Mouse (Mus musculus) liver, embryonic 11.5 days (tissue): ENCODE results near the gene Inpp5e. TPM values are rescaled to one million over a fixed set of nuclear protein-coding genes. Genes with fewer than 3 reads are reported as not detected.
A peak's percentile ranks its signal among the peaks of the same experiment; 100 is the strongest.
"Not testable (repeated sequence)": the region's sequence is repeated elsewhere in the genome, so short reads cannot be mapped to it uniquely, and the experiment has no call there.

Experiments
- ATAC-seq: fragments of 200-750 bp; cut with Nextera tagmentation; replicated peaks from 2 replicates; pipeline ENCODE4 v1.8.0; 2017; ENCODE audit warnings: moderate number of reproducible peaks, mild to moderate bottlenecking, moderate TSS enrichment, moderate library complexity; ENCODE audit not compliant: low FRiP score
- DNase-seq: peaks from one replicate; pipeline ENCODE4 v3.0.0-alpha.2; 2017; ENCODE audit warnings: low spot score
- H3K27ac ChIP-seq: fragments of 300-500 bp; sonication (generic); 2 replicates; pipeline ENCODE4 v1.5.1; 2014; ENCODE audit warnings: mild to moderate bottlenecking, low read depth, low read length, control low read depth
- H3K27me3 ChIP-seq: fragments of 300-500 bp; sonication (generic); replicated peaks from 2 replicates; pipeline ENCODE4 v1.6.1; 2014; ENCODE audit warnings: low read length, mixed read lengths; ENCODE audit not compliant: control insufficient read depth, insufficient read depth
- H3K36me3 ChIP-seq: fragments of 300-500 bp; sonication (generic); 2 replicates; pipeline ENCODE4 v1.6.1; 2014; ENCODE audit warnings: mild to moderate bottlenecking, low read length, moderate library complexity, mixed read lengths; ENCODE audit not compliant: control insufficient read depth, insufficient read depth
- H3K4me1 ChIP-seq: fragments of 300-500 bp; sonication (generic); replicated peaks from 2 replicates; pipeline ENCODE4 v1.6.1; 2014; ENCODE audit warnings: low read length, mixed read lengths; ENCODE audit not compliant: control insufficient read depth, insufficient read depth
- H3K4me2 ChIP-seq: fragments of 300-500 bp; sonication (generic); 2 replicates; pipeline ENCODE4 v1.6.1; 2014; ENCODE audit warnings: mild to moderate bottlenecking, control low read depth, moderate library complexity
- H3K4me3 ChIP-seq: fragments of 300-500 bp; sonication (generic); 2 replicates; pipeline ENCODE4 v1.5.1; 2014; ENCODE audit warnings: low read depth, low read length, control low read depth
- H3K9ac ChIP-seq: fragments of 300-500 bp; sonication (generic); 2 replicates; pipeline ENCODE4 v1.6.1; 2014; ENCODE audit warnings: low read depth, low read length, control low read depth
- H3K9me3 ChIP-seq: fragments of 300-500 bp; sonication (generic); 2 replicates; pipeline ENCODE4 v1.6.1; 2016; ENCODE audit warnings: low read length, inconsistent platforms, mixed read lengths; ENCODE audit not compliant: control insufficient read depth
- WGBS: fragments of 180-500 bp; shearing (Covaris S2); extraction: QIAGEN DNeasy Blood & Tissue Kit; methylation state at CpG from one replicate; pipeline ENCODE4 v1.1.7; 2014; 5-methylcytosine and 5-hydroxymethylcytosine counted together
- polyA plus RNA-seq: library from polyadenylated mRNA; unstranded; fragments of >200 nt; fragmentation: Nextera tagmentation; extraction: Ambion mirVana; gene quantifications from 2 replicates; pipeline ENCODE4 v1.2.1, GENCODE M21; 2014

Inpp5e gene
- polyA plus RNA-seq, 1 experiment from 2014 or later: 17.7 TPM

DNA sequence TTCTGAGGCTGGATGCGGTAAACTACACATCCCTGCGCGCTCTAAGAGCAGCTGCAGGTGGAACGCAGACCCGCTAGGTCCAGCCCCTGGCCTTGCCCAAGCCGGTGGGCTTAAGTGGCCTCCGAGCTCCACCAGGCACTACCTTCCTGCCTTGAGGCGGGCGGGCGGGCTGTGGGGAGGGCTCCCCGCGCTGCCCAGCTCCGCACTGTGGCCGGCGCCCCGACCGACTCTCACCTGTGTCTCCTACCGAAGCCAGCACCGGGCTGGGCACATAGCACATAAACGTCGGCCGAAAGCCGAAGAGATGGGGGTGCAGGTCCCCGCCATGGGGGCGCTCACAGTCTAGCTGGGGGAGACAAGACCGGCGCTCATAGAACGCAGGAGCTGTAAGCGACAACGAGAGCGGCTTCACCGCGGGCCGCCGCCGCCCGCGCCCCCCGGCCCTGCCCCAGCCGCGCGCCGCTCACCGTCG, 20.3 kb downstream of the Inpp5e start:
- Histone ChIP-seq H3K4me2 (peak overlapping the region; percentile 72), H3K27ac (peak overlapping the region; percentile 40), H3K9me3 (no peaks in the 10 kb centered on the region), H3K4me1 (peaks cover 14% of the 10 kb centered on the region), H3K9ac (peak overlapping the region; percentile 94), H3K36me3 (peaks cover 60% of the 10 kb centered on the region), H3K4me3 (peak overlapping the region; percentile 87), H3K27me3 (no peaks in the 10 kb centered on the region)
- ATAC-seq (peak; percentile 66), DNase-seq (peak; percentile 70)
- under 1% methylated on average over 45 of the region's 45 CpGs for WGBS

DNA sequence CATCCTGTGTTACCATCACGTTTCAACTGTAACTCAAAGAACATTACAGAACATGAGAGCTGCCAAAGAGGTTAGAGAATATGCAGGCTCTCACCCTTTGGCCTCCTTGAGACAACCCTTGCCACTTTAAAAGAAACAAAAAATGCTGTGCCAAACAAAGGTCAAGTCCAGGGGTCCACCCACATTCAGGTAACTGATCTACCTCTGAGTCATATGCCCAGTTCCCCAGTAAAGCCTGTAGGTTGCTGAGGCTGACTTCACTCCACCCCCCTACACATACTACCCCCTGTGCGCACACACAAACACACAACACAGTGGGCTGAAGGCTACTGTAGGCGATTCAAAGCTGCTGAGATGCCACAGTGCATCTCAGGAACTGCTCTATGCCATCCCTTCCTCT, 21.3 kb downstream of the Inpp5e start:
- no peak for ATAC-seq
- H3K4me3 ChIP-seq: peak overlapping the region; percentile 87
- H3K9ac ChIP-seq: peak overlapping the region; percentile 94
- H3K27me3 ChIP-seq: no peaks in the 10 kb centered on the region
- peaks cover 14% of the 10 kb centered on the region for H3K4me1 ChIP-seq
- H3K4me2 ChIP-seq: peak overlapping the region; percentile 72
- WGBS: 93% methylated on average over 3 of the region's 3 CpGs
- no peak overlapping the region for H3K27ac ChIP-seq
- no peaks in the 10 kb centered on the region for H3K9me3 ChIP-seq
- DNase-seq: no peak
- H3K36me3 ChIP-seq: peaks cover 56% of the 10 kb centered on the region

DNA sequence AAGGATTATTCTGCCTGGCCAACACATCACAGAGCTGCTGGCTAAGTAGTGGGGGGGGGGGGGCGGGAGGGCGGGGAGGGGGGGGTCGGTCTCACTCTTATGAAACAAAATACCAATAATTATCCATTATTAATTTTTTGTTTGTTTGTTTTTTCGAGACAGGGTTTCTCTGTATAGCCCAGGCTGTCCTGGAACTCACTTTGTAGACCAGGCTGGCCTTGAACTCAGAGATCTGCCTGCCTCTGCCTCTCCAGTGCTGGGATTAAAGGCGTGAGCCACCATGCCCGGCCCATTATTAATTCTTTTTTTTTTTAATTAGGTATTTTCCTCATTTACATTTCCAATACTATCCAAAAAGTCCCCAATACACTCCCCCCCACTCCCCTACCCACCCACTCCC, 28.1 kb downstream of the Inpp5e start:
- DNase-seq, H3K4me1 ChIP-seq, H3K27ac ChIP-seq, H3K27me3 ChIP-seq, ATAC-seq, H3K9me3 ChIP-seq: not testable (repeated sequence)
- peaks cover 38% of the 10 kb centered on the region for H3K36me3 ChIP-seq
- H3K9ac ChIP-seq: peak overlapping the region; percentile 69
- H3K4me3 ChIP-seq: peak overlapping the region; percentile 89
- peak overlapping the region; percentile 73 for H3K4me2 ChIP-seq
- 27% methylated on average over 6 of the region's 6 CpGs for WGBS

DNA sequence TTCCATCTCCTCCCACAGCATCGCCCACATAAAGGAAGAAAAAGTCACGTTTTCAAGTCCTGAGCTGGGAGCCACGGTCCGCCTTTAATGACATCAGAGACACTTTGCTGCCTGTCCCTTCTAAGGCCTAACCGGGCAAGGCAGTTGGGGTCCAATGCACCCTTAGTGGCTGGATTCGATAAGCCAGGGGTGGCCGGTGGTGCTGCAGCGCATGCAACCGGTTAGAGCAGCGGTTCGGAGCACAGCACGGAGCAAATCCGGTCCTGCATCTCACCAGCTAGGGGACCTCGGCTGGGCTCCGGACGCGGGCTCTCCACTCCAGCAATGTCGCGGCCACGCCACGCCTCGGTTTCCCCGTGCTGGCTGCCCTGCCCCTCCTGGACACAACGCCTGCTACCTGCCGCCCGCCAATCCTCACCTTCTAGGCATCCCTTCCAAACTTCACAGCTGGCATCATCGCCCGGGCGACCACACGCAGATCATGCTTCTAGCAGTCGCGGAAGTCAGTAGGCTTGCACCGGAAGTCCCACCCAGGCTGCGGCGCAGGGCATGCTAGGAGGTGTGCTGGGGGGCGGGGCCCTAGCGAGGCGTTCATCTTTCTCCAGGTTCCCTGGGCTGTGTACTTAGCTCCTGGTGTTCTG, 28.8 kb downstream of the Inpp5e start, which contains the start of gene Snapc4:
Snapc4 (minus strand) TSS at position 523 of the 641 bp plus-strand sequence.
- Histone ChIP-seq H3K27ac (peak within 1 kb of the TSS; percentile 34; the same call in 1 of the 2 replicates), H3K36me3 (peaks cover 39% of the 10 kb centered on the region), H3K4me2 (peak within 1 kb of the TSS; percentile 73), H3K4me1 (peaks cover 3% of the 10 kb centered on the region), H3K9ac (peak within 1 kb of the TSS; percentile 69), H3K27me3 (no peaks in the 10 kb centered on the region), H3K9me3 (no peaks in the 10 kb centered on the region), H3K4me3 (peak within 1 kb of the TSS; percentile 89)
- peak; percentile 94 for ATAC-seq
- 0% methylated on average over 38 of the region's 38 CpGs for WGBS
- DNase-seq: peak; percentile 87

DNA sequence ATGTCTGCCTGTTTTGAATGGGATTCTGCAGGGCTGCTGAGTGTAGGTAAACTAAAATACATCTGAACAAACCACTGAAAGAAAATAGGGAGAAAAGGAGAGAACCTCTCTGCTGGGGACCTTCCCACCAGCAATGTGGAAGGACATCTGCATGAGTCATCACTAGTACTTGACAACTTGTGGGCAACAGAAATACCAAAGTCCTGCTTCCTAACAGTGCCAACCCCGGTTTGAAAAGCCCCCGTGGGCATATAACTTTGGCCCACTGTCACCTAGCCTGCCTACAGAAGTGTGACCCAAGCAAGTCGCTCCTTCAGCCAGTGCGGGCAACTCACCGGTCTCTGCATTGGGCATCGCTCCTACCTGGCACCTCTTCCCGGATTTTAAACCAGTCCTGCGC, 36.6 kb downstream of the Inpp5e start:
- ATAC-seq (no peak), DNase-seq (no peak)
- Histone ChIP-seq H3K4me2 (no peak overlapping the region), H3K9ac (no peak overlapping the region), H3K27ac (no peak overlapping the region), H3K9me3 (no peaks in the 10 kb centered on the region), H3K4me3 (no peak overlapping the region), H3K27me3 (no peaks in the 10 kb centered on the region), H3K4me1 (no peaks in the 10 kb centered on the region), H3K36me3 (peaks cover 66% of the 10 kb centered on the region)
- 95% methylated on average over 8 of the region's 8 CpGs for WGBS

DNA sequence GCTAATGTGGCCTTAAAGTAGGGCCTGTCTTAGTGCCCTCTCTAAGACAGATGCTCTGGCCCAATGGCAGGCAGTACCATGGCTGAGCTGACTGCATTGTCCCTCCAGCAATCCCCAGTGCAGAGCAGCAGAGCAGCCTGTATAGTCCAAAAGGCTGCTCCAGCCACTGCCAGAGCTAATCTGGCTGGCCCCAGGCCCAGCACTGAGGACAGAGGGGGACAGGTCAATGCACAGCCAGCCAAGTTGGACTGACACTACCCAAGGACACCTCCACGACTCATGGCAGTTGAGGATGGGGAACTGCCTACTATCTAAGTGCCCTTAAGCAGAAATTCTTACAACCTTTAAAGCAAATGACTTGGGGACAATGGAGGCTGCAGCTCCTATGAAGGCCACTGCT, 40.4 kb downstream of the Inpp5e start:
- 91% methylated on average over 1 of the region's 1 CpGs for WGBS
- ATAC-seq (no peak), DNase-seq (no peak)
- Histone ChIP-seq H3K4me1 (no peaks in the 10 kb centered on the region), H3K36me3 (peaks cover 60% of the 10 kb centered on the region), H3K4me2 (no peak overlapping the region), H3K27ac (no peak overlapping the region), H3K9me3 (no peaks in the 10 kb centered on the region), H3K9ac (no peak overlapping the region), H3K4me3 (no peak overlapping the region), H3K27me3 (no peaks in the 10 kb centered on the region)

DNA sequence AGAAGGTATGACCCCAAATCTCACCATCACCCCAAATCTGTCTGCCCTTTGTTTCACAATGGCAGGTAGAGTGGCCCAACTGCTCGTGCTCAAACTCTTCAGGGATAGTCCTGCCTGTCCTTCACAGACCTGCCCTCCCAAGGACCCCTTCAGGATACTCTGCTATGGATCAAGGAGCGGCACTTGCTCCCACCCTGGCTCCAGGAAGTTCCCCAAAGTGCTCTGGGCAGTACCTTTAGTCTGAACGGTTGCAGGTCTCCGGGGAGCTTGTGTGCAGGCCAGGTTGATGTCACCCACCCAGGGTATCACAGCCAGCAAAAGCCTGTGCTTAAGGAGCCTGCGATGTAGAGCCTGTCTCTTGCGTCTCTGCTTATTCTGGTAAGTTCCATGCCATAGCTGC, 41.1 kb downstream of the Inpp5e start:
- Histone ChIP-seq H3K9me3 (no peaks in the 10 kb centered on the region), H3K4me2 (no peak overlapping the region), H3K27me3 (no peaks in the 10 kb centered on the region), H3K9ac (no peak overlapping the region), H3K4me1 (no peaks in the 10 kb centered on the region), H3K36me3 (peaks cover 55% of the 10 kb centered on the region), H3K4me3 (no peak overlapping the region), H3K27ac (no peak overlapping the region)
- 93% methylated on average over 6 of the region's 6 CpGs for WGBS
- DNase-seq: no peak
- no peak for ATAC-seq

DNA sequence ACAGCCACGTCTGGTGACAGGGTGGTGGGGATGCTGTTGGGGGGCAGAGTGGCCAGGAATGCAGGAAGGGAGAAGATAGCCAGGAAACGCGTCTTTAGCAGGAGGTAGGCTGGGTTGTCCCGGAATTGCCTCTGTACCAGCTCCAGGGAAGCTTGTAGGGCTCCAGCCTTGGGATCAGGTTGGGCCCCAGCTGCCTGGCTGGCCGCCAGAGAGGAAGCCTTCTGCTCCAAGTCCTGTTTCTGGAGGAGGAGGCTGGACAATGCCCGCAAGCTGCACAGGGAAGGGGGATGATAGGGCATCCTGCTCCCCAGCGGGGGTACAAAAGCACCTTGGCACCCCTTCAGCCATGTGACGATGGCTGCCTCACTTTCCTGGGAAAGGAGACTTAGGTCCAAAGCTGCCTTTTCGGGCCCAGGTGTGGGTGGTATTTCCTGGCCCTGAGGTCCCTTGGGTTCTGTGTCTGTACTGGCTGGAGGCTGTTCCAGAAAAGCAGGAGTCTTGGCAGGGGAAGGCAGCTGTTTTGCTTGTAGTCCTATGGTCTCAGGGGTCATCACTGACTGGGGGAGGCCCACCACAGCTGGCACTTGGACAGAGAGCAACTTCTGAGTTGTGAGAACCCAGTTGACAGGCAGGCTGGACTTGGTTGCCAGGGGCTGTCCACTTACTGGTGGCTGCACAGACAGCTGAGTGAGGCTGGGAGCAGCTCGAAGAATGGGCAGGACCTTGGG, 44.1 kb downstream of the Inpp5e start:
- peaks cover 46% of the 10 kb centered on the region for H3K36me3 ChIP-seq
- no peak overlapping the region for H3K27ac ChIP-seq
- H3K9me3 ChIP-seq: no peaks in the 10 kb centered on the region

More for the DNA sequence above, 44.1 kb downstream of the Inpp5e start:
- ATAC-seq: no peak
- WGBS: 88% methylated on average over 10 of the region's 10 CpGs
- Histone ChIP-seq H3K4me3 (no peak overlapping the region), H3K9ac (0 out of 2 replicates have a peak overlapping the region, but pooled peaks have one; percentile 8), H3K4me2 (no peak overlapping the region), H3K27me3 (no peaks in the 10 kb centered on the region), H3K4me1 (no peaks in the 10 kb centered on the region)
- no peak for DNase-seq
